Mouse (Mus musculus) heart, embryonic 11.5 days (tissue): ENCODE measurements around the gene Psme4. TPM values are rescaled to one million over a fixed set of nuclear protein-coding genes. Genes with fewer than 3 reads are reported as not detected.

ENCODE experiments used
- ATAC-seq: fragments of 200-750 bp; cut with Nextera tagmentation; replicated peaks from 2 replicates; pipeline ENCODE4 v1.8.0; 2017; ENCODE audit warnings: moderate library complexity; ENCODE audit not compliant: insufficient number of reproducible peaks, low FRiP score, low TSS enrichment
- H3K27ac ChIP-seq: fragments of 300-500 bp; sonication (generic); 2 replicates; pipeline ENCODE4 v1.5.1; 2014; ENCODE audit warnings: mild to moderate bottlenecking, low read depth, low read length
- H3K27me3 ChIP-seq: fragments of 300-500 bp; sonication (generic); 2 replicates; pipeline ENCODE4 v1.6.1; 2014; ENCODE audit warnings: mild to moderate bottlenecking, low read length, mixed read lengths; ENCODE audit not compliant: control insufficient read depth, insufficient read depth
- H3K36me3 ChIP-seq: fragments of 300-500 bp; sonication (generic); 2 replicates; pipeline ENCODE4 v1.6.1; 2014; ENCODE audit warnings: mild to moderate bottlenecking, low read length, moderate library complexity, mixed read lengths; ENCODE audit not compliant: control insufficient read depth, insufficient read depth
- H3K4me1 ChIP-seq: fragments of 300-500 bp; sonication (generic); 2 replicates; pipeline ENCODE4 v1.6.1; 2014; ENCODE audit warnings: low read length; ENCODE audit not compliant: control insufficient read depth, insufficient read depth
- H3K4me2 ChIP-seq: fragments of 300-500 bp; sonication (generic); 2 replicates; pipeline ENCODE4 v1.6.1; 2014; ENCODE audit warnings: mild to moderate bottlenecking, moderate library complexity
- H3K4me3 ChIP-seq: fragments of 300-500 bp; sonication (generic); 2 replicates; pipeline ENCODE4 v1.5.1; 2014; ENCODE audit warnings: low read depth, low read length
- H3K9ac ChIP-seq: fragments of 300-500 bp; sonication (generic); 2 replicates; pipeline ENCODE4 v1.6.1; 2014; ENCODE audit warnings: mild to moderate bottlenecking, low read depth, low read length, moderate library complexity
- H3K9me3 ChIP-seq: fragments of 300-500 bp; sonication (generic); replicated peaks from 2 replicates; pipeline ENCODE4 v1.6.1; 2016; ENCODE audit warnings: low read length; ENCODE audit not compliant: control insufficient read depth
- WGBS: fragments of 180-500 bp; shearing (Covaris S2); extraction: QIAGEN DNeasy Blood & Tissue Kit; methylation state at CpG from one replicate; pipeline ENCODE4 v1.1.7; 2014; ENCODE audit not compliant: insufficient replicate concordance; 5-methylcytosine and 5-hydroxymethylcytosine counted together
- polyA plus RNA-seq: library from polyadenylated mRNA; unstranded; fragments of >200 nt; fragmentation: Nextera tagmentation; extraction: Ambion mirVana; gene quantifications from 2 replicates; pipeline ENCODE4 v1.2.1, GENCODE M21; 2014

Gene Psme4
- polyA plus RNA-seq, 1 experiment from 2014 or later: 23.8 TPM

DNA sequence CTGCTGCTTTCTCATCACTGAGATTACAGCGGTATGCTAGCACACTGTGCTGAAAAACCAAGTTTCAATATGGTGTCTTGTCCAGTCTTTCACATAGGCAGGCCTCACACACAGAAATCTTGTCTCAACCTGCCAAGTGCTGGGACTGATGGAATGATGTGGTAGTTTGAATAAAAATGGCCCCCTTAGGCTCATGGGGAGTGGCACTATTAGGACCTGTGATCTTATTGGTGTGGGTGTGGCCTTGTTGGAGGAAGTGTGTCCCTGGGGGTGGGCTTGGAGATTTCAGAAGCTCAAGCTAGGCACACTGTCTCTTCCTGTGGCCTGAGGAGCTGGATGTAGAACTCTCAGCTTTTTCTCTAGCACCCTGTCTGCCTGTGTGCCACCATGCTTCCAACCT, 124.7 kb downstream of the Psme4 start:
- ATAC-seq: no peak

GRCm38 (mm10) chr11:30899312-30899711, 127.8 kb downstream of the Psme4 start:
- no peaks in the 10 kb centered on the region for H3K9me3 ChIP-seq
- no peaks in the 10 kb centered on the region for H3K27me3 ChIP-seq

More for the DNA sequence above, 124.7 kb downstream of the Psme4 start:
- H3K4me3 ChIP-seq: no peak overlapping the region
- no peak overlapping the region for H3K27ac ChIP-seq
- no peak overlapping the region for H3K4me2 ChIP-seq
- no peaks in the 10 kb centered on the region for H3K4me1 ChIP-seq
- H3K36me3 ChIP-seq: no peaks in the 10 kb centered on the region
- WGBS: 83% methylated on average over 1 of the region's 1 CpGs
- H3K27me3 ChIP-seq: no peaks in the 10 kb centered on the region
- H3K9me3 ChIP-seq: no peaks in the 10 kb centered on the region
- H3K9ac ChIP-seq: no peak overlapping the region

DNA sequence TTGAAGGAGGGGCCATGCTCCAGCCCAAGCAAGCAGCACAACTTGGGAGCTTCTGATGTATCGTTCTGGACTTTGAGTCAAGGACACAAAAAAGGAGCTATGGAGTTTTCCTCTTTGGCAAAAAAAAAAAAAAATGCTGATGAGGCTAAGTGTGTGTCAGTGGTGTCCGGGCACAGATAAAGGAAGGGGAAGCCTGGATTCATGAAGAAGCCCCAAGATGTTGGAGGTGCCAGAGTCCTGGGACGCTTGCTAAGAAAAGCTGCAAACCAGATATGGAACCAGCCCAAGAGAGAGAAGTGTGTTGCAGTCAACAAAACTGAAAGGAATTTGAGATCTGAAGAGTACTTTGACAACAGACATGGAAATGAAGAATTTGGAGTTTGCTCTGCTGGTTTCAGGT, 140.8 kb downstream of the Psme4 start:
- Histone ChIP-seq H3K27ac (no peak overlapping the region), H3K4me2 (no peak overlapping the region), H3K36me3 (no peaks in the 10 kb centered on the region), H3K9ac (no peak overlapping the region), H3K27me3 (no peaks in the 10 kb centered on the region), H3K4me1 (no peaks in the 10 kb centered on the region), H3K4me3 (no peak overlapping the region), H3K9me3 (no peaks in the 10 kb centered on the region)
- ATAC-seq: no peak
- 82% methylated on average over 3 of the region's 3 CpGs for WGBS

More at GRCm38 (mm10) chr11:30899312-30899711, 127.8 kb downstream of the Psme4 start:
- H3K9ac ChIP-seq: no peak overlapping the region
- no peak overlapping the region for H3K4me3 ChIP-seq
- H3K36me3 ChIP-seq: no peaks in the 10 kb centered on the region
- no peak overlapping the region for H3K4me2 ChIP-seq
- H3K4me1 ChIP-seq: no peaks in the 10 kb centered on the region
- no peak overlapping the region for H3K27ac ChIP-seq
- no peak for ATAC-seq

DNA sequence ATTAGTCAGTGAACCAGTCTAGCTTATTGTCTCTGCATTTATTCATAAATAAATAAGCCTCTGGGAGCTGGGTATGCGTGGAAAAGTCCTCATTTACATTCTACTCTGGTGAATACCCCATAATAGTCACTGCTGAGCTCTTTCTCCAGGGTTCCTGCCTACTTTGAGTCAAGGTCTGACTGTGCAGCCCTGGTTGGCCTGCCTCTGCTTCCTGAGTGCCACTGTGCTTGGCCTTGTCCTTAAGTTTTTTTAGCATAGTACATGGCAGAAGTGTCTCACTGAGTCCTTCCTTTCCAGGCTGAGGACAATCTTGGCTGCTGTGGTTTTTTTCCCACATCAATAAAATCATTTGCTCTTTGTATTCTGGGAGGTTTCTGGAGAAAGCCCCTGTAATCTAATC, 149.1 kb downstream of the Psme4 start:
- Histone ChIP-seq H3K27ac (no peak overlapping the region), H3K9ac (no peak overlapping the region), H3K36me3 (peaks cover 5% of the 10 kb centered on the region; the same call in 1 of the 2 replicates), H3K4me2 (no peak overlapping the region), H3K4me1 (no peaks in the 10 kb centered on the region), H3K4me3 (no peak overlapping the region), H3K27me3 (no peaks in the 10 kb centered on the region), H3K9me3 (no peaks in the 10 kb centered on the region)
- WGBS: 64% methylated on average over 1 of the region's 1 CpGs
- no peak for ATAC-seq

GRCm38 (mm10) chr11:30923283-30923682, 151.8 kb downstream of the Psme4 start:
- 92% methylated on average over 3 of the region's 3 CpGs for WGBS
- Histone ChIP-seq H3K4me2 (no peak overlapping the region), H3K27me3 (no peaks in the 10 kb centered on the region), H3K36me3 (peaks cover 8% of the 10 kb centered on the region), H3K4me3 (no peak overlapping the region), H3K4me1 (no peaks in the 10 kb centered on the region), H3K27ac (no peak overlapping the region), H3K9me3 (no peaks in the 10 kb centered on the region), H3K9ac (no peak overlapping the region)
- no peak for ATAC-seq

DNA sequence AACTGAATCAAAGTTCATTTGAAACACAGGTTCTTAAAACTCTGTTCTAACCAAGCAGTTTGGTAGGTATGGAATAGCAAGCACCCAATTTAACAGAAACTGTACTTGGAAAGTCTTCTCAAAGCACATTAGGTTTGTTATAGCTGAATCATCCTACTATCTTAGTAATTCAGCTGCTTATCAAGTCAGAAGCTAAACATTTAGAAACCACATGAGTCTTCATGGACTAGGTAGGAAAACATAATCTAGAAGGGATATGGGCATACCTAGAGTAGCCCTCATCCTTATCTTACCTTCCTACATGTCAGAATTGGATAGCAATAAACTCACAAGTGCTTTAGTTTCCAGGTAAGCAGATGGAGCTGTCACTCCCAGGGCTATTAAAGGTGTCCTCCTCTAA, 156.6 kb downstream of the Psme4 start:
- H3K4me1 ChIP-seq: no peaks in the 10 kb centered on the region
- no peak overlapping the region for H3K9ac ChIP-seq
- no peaks in the 10 kb centered on the region for H3K27me3 ChIP-seq
- H3K27ac ChIP-seq: no peak overlapping the region
- no peak overlapping the region for H3K4me3 ChIP-seq
- no peak overlapping the region for H3K4me2 ChIP-seq
- no peak for ATAC-seq
- no peaks in the 10 kb centered on the region for H3K9me3 ChIP-seq
- peaks cover 15% of the 10 kb centered on the region for H3K36me3 ChIP-seq

DNA sequence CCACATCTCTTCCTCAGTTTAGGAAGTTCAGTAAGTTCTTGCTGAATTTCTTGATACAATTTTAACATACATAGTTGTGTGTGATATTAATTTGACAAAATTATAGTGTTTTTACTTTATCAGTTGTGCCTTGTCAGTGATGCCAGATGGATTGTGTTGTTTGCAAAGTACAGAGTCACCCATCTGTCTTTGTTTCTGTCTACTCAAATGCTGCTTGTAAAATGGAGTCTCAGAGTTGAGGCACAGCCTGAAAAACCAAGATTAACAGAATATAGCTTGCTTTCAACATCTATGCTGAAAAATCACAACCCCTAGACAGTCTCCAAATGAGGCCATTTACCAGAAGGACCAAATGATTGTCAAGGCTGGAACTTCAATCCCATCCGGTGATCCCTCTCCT, 157.0 kb downstream of the Psme4 start:
- WGBS: 100% methylated on average over 1 of the region's 1 CpGs
- Histone ChIP-seq H3K4me3 (no peak overlapping the region), H3K27me3 (no peaks in the 10 kb centered on the region), H3K9ac (no peak overlapping the region), H3K9me3 (no peaks in the 10 kb centered on the region), H3K4me1 (no peaks in the 10 kb centered on the region), H3K27ac (no peak overlapping the region), H3K36me3 (peaks cover 15% of the 10 kb centered on the region), H3K4me2 (no peak overlapping the region)
- no peak for ATAC-seq

Other genes with a start within 250 kb of the Psme4 start
- 25.0 and 26.2 TPM in 2 replicates for gene Acyp2, start 122.1 kb upstream of the Psme4 start, polyA plus RNA-seq
- gene Gpr75, start 113.6 kb downstream of the Psme4 start, polyA plus RNA-seq: 0.14 and 0.23 TPM in 2 replicates
- 21.9 and 23.8 TPM in 2 replicates for gene Asb3, start 113.7 kb downstream of the Psme4 start, polyA plus RNA-seq
- gene Erlec1, start 182.6 kb downstream of the Psme4 start, polyA plus RNA-seq: 12.6 TPM in 2 replicates
- gene Chac2, start 214.6 kb downstream of the Psme4 start, polyA plus RNA-seq: 16.7 and 17.2 TPM in 2 replicates